Mouse (Mus musculus): ENCODE measurements around the gene S100z.

DNA sequence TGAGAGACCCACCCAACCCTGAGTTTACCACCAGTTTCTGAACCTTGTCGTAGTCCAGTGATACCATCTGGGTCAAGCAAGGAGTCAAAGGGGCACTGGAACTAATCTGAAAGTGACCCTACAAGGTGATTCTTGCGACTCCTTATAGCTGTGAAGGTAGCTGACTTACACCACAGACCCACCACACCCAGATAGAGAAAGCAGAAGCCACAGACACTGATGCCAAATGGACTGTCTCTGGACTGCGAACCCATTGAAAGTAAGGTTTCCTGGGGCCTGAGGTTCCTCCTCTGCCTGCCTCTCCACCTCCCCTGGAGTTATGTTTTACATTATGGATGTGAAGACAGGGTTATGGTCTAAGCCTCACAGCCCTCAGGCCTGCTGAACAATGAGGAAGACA is 18.1 kb upstream of the S100z start:
- TF ChIP-seq TCF12 (IDR thresholded peaks at IDR 0.05; ENCODE audit: insufficient read depth, poor library complexity, severe bottlenecking) = no peak
- TF ChIP-seq POLR2A (IDR thresholded peaks at IDR 0.05; ENCODE audit: insufficient read length, low read depth) = no peak
- TF ChIP-seq MAX (IDR thresholded peaks at IDR 0.05; ENCODE audit: low read depth) = no peak
- TF ChIP-seq MYOD1 (IDR thresholded peaks at IDR 0.05; ENCODE audit: control insufficient read depth in 1 of 3, insufficient read length in 2 of 3, low read depth in 2 of 3) = no peak
- no peak for TF ChIP-seq REST (IDR thresholded peaks at IDR 0.05; ENCODE audit: insufficient read depth, insufficient read length)
- no peak for TF ChIP-seq SRF (IDR thresholded peaks at IDR 0.05; ENCODE audit: control insufficient read depth, insufficient read length, low read depth)
- TF ChIP-seq POLR2AphosphoS2 (IDR thresholded peaks at IDR 0.05; ENCODE audit: insufficient read length, low read depth) = no peak
- no peak for TF ChIP-seq CEBPB (IDR thresholded peaks at IDR 0.05; ENCODE audit: insufficient read depth, poor library complexity, severe bottlenecking)
- no peak for TF ChIP-seq E2F4 (IDR thresholded peaks at IDR 0.05; ENCODE audit: insufficient read depth)
